Mouse (Mus musculus) left cerebral cortex, postnatal 36 days (tissue): ENCODE results near the gene E2f3. TPM values are rescaled to one million over a fixed set of nuclear protein-coding genes. Genes with fewer than 3 reads are reported as not detected.

Experiments used
- DNase-seq, 2 experiments: peaks; one replicate each; pipeline ENCODE4 v3.0.0; 2021 to 2022; ENCODE audit warnings: low spot score in 2 of 2, mixed read lengths in 1 of 2
- intact Hi-C: fragments of 180-260 bp; cut with DNase I; formaldehyde crosslinking; loops from one replicate; pipeline ENCODE4 v1.15.1; 2025
- total RNA-seq, 2 experiments: library from RNA; stranded (reverse); gene quantifications; 2 replicates each; pipeline ENCODE4 v1.2.3; 2021

E2f3 gene
- total RNA-seq = 10 to 100 TPM; 18.7 to 18.8 TPM

GRCm38 (mm10) chr13:29985855-29986755, at the start of gene E2f3:
E2f3 (minus strand) TSS chr13:29986063.
- peak; percentile 97 to 99 for DNase-seq
- intact Hi-C loops = loop anchor here (2.0 kb wide), 1 partner anchor 129 kb away; no protein-coding TSS in a partner anchor

- intact Hi-C loops = no loop called here
- no peak for DNase-seq
Observed at GRCm38 (mm10) chr13:30034540-30034939, 48.7 kb upstream of the E2f3 start.

GRCm38 (mm10) chr13:30031684-30032335, 45.9 kb upstream of the E2f3 start:
- DNase-seq = no peak
- intact Hi-C loops = no loop called here

- DNase-seq = no peak
- intact Hi-C loops = no loop called here
Observed at GRCm38 (mm10) chr13:30027841-30028240, 42.0 kb upstream of the E2f3 start.

GRCm38 (mm10) chr13:30022487-30022886, 36.6 kb upstream of the E2f3 start:
- intact Hi-C loops = no loop called here
- DNase-seq = no peak

- intact Hi-C loops = no loop called here
- DNase-seq = no peak
Observed at GRCm38 (mm10) chr13:30018573-30018972, 32.7 kb upstream of the E2f3 start.

- intact Hi-C loops = no loop called here
Observed at GRCm38 (mm10) chr13:30017611-30018010, 31.7 kb upstream of the E2f3 start.

GRCm38 (mm10) chr13:30014576-30014975, 28.7 kb upstream of the E2f3 start:
- peak in 1 of 2 experiments; percentile 27 for DNase-seq

More at GRCm38 (mm10) chr13:30017611-30018010, 31.7 kb upstream of the E2f3 start:
- DNase-seq = no peak

GRCm38 (mm10) chr13:30012226-30012625, 26.4 kb upstream of the E2f3 start:
- intact Hi-C loops = no loop called here
- DNase-seq = peak; percentile 9 to 15

More at GRCm38 (mm10) chr13:30014576-30014975, 28.7 kb upstream of the E2f3 start:
- intact Hi-C loops = no loop called here

GRCm38 (mm10) chr13:30008738-30009137, 22.9 kb upstream of the E2f3 start:
- intact Hi-C loops = no loop called here
- DNase-seq = no peak

- DNase-seq = no peak
- intact Hi-C loops = no loop called here
Observed at GRCm38 (mm10) chr13:30005422-30005821, 19.6 kb upstream of the E2f3 start.

GRCm38 (mm10) chr13:30004849-30005248, 19.0 kb upstream of the E2f3 start:
- intact Hi-C loops = no loop called here
- no peak for DNase-seq

GRCm38 (mm10) chr13:30003169-30003568, 17.3 kb upstream of the E2f3 start:
- intact Hi-C loops = no loop called here
- DNase-seq = no peak

GRCm38 (mm10) chr13:30001041-30001440, 15.2 kb upstream of the E2f3 start:
- intact Hi-C loops = no loop called here
- DNase-seq = no peak

GRCm38 (mm10) chr13:29987956-29988355, 2.1 kb upstream of the E2f3 start:
- intact Hi-C loops = no loop called here

GRCm38 (mm10) chr13:29986756-29987120, 875 bp upstream of the E2f3 start:
- no peak for DNase-seq
- intact Hi-C loops = no loop called here

More at GRCm38 (mm10) chr13:29987956-29988355, 2.1 kb upstream of the E2f3 start:
- DNase-seq = no peak

GRCm38 (mm10) chr13:29985101-29985854, 585 bp downstream of the E2f3 start:
- intact Hi-C loops = loop anchor here (2.0 kb wide), 1 partner anchor 128 kb away; no protein-coding TSS in a partner anchor
- DNase-seq = peak; percentile 42 to 44

- intact Hi-C loops = loop anchor here (2.0 to 5.0 kb wide), 2 partner anchors 103 to 128 kb away; no protein-coding TSS in a partner anchor
- peak; percentile 66 to 81 for DNase-seq
Observed at GRCm38 (mm10) chr13:29984286-29985100, 1.4 kb downstream of the E2f3 start.
